Mouse (Mus musculus) kidney, postnatal 10 days (tissue): ENCODE measurements at regions not wholly inside any gene's neighbourhood (a gene's known extent, or its start where the extent isn't known, plus 50 kb on each side); places are given as distances from the start of the nearest gene placed in this dataset.
"Not testable (repeated sequence)": the region's sequence is repeated elsewhere in the genome, so short reads cannot be mapped to it uniquely, and the experiment has no call there.

Experiments
- DNase-seq: peaks from one replicate; pipeline ENCODE4 v3.0.0; 2021; ENCODE audit warnings: mixed read lengths

- not testable (repeated sequence) for DNase-seq
Measured at GRCm38 (mm10) chr7:60733331-60733994, 593.4 kb upstream of the Snrpn start.

GRCm38 (mm10) chr7:60728108-60728721, 588.2 kb upstream of the Snrpn start:
- peak; percentile 6 for DNase-seq
